Mouse (Mus musculus): ENCODE results near the gene Ripor2. TPM values are rescaled to one million over a fixed set of nuclear protein-coding genes. Genes with fewer than 3 reads are reported as not detected.
"Not testable (repeated sequence)": the region's sequence is repeated elsewhere in the genome, so short reads cannot be mapped to it uniquely, and the experiment has no call there.

Ripor2 gene
- polyA plus RNA-seq, 1 experiment from 2014 or later: 6.5 TPM

- Histone ChIP-seq H3K36me3 (ENCODE audit: control insufficient read depth, insufficient read depth, low read length) (peaks cover 51% of the 10 kb centered on the region), H3K4me1 (ENCODE audit: control insufficient read depth, insufficient read depth, low read length) (peaks cover 7% of the 10 kb centered on the region; the same call in 1 of the 2 replicates), H3K27me3 (replicated peaks; ENCODE audit: control insufficient read depth, insufficient read depth, low read length) (no peaks in the 10 kb centered on the region), H3K27ac (replicated peaks; ENCODE audit: low read depth, low read length) (no peak overlapping the region), H3K9ac (ENCODE audit: low read depth, low read length) (no peak overlapping the region), H3K9me3 (ENCODE audit: control insufficient read depth, low read length) (no peaks in the 10 kb centered on the region), H3K4me3 (ENCODE audit: low read depth, low read length) (no peak overlapping the region), H3K4me2 (ENCODE audit: low read depth, low read length) (no peak overlapping the region)
- ATAC-seq (ENCODE audit: low read depth) (no peak), DNase-seq (ENCODE audit: low spot score) (no peak)
- 95% methylated on average over 3 of the region's 3 CpGs for WGBS
These were observed 174.8 kb downstream of the Ripor2 start for GRCm38 (mm10) chr13:24756756-24757155.

DNA sequence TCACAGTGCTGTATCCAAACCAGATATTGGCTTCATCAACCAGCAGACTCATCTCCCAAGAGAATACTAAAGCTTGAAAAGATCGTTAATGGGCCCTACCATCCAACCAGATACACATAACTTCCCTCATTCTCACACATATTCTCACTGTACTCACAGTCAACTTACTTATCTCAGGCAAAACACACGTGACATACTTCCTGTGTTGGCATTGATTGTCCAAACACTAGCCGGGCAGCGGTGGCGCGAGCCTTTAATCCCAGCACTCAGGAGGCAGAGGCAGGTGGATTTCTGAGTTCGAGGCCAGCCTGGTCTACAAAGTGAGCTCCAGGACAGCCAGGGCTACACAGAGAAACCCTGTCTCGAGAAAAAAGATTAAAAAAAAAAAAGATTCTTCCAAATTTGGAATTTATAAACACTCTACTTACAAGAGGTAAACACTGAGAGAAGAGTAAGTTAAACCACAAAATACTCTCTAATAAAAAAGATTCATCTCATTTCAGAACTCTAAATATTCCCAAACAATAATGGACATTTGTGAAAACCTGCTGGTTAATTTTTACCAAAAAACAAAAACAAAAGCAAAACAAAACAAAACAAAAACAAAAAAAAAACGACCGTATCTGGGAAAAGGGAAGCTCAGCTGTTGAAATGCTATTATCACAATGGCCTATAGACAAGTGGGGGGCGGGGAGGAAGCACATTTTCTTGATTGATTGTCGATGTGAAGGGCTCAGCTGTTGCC, 176.0 kb downstream of the Ripor2 start:
- Histone ChIP-seq H3K4me1 (ENCODE audit: control insufficient read depth, insufficient read depth, low read length) (peaks cover 7% of the 10 kb centered on the region; the same call in 1 of the 2 replicates), H3K27me3 (replicated peaks; ENCODE audit: control insufficient read depth, insufficient read depth, low read length) (no peaks in the 10 kb centered on the region), H3K36me3 (ENCODE audit: control insufficient read depth, insufficient read depth, low read length) (peaks cover 42% of the 10 kb centered on the region), H3K9ac (ENCODE audit: low read depth, low read length) (no peak overlapping the region), H3K9me3 (ENCODE audit: control insufficient read depth, low read length) (no peaks in the 10 kb centered on the region), H3K4me3 (ENCODE audit: low read depth, low read length) (no peak overlapping the region), H3K4me2 (ENCODE audit: low read depth, low read length) (no peak overlapping the region), H3K27ac (replicated peaks; ENCODE audit: low read depth, low read length) (no peak overlapping the region)
- ATAC-seq (ENCODE audit: low read depth): no peak
- 88% methylated on average over 12 of the region's 12 CpGs for WGBS
- no peak for DNase-seq (ENCODE audit: low spot score)

- H3K9me3 ChIP-seq (ENCODE audit: control insufficient read depth, low read length): no peaks in the 10 kb centered on the region
- no peak overlapping the region for H3K4me2 ChIP-seq (ENCODE audit: low read depth, low read length)
- H3K27ac ChIP-seq (replicated peaks; ENCODE audit: low read depth, low read length): no peak overlapping the region
- ATAC-seq (ENCODE audit: low read depth): no peak
- no peak overlapping the region for H3K4me3 ChIP-seq (ENCODE audit: low read depth, low read length)
- H3K27me3 ChIP-seq (replicated peaks; ENCODE audit: control insufficient read depth, insufficient read depth, low read length): no peaks in the 10 kb centered on the region
- no peak for DNase-seq (ENCODE audit: low spot score)
- H3K4me1 ChIP-seq (ENCODE audit: control insufficient read depth, insufficient read depth, low read length): peaks cover 7% of the 10 kb centered on the region; the same call in 1 of the 2 replicates
- 91% methylated on average over 10 of the region's 10 CpGs for WGBS
- peaks cover 33% of the 10 kb centered on the region for H3K36me3 ChIP-seq (ENCODE audit: control insufficient read depth, insufficient read depth, low read length)
- H3K9ac ChIP-seq (ENCODE audit: low read depth, low read length): no peak overlapping the region
These were observed 177.5 kb downstream of the Ripor2 start for GRCm38 (mm10) chr13:24759451-24759850.

- DNase-seq (ENCODE audit: low spot score) (no peak), ATAC-seq (ENCODE audit: low read depth) (no peak)
- H3K4me1 ChIP-seq (ENCODE audit: control insufficient read depth, insufficient read depth, low read length): peaks cover 7% of the 10 kb centered on the region; the same call in 1 of the 2 replicates
- H3K4me2 ChIP-seq (ENCODE audit: low read depth, low read length): peak overlapping the region; percentile 62
- H3K4me3 ChIP-seq (ENCODE audit: low read depth, low read length): peak overlapping the region; percentile 97
- no peaks in the 10 kb centered on the region for H3K27me3 ChIP-seq (replicated peaks; ENCODE audit: control insufficient read depth, insufficient read depth, low read length)
- peak overlapping the region; percentile 86 for H3K9ac ChIP-seq (ENCODE audit: low read depth, low read length)
- 54% methylated on average over 5 of the region's 5 CpGs for WGBS
- H3K27ac ChIP-seq (replicated peaks; ENCODE audit: low read depth, low read length): no peak overlapping the region
- no peaks in the 10 kb centered on the region for H3K9me3 ChIP-seq (ENCODE audit: control insufficient read depth, low read length)
- H3K36me3 ChIP-seq (ENCODE audit: control insufficient read depth, insufficient read depth, low read length): peaks cover 23% of the 10 kb centered on the region
These were observed 178.4 kb downstream of the Ripor2 start for GRCm38 (mm10) chr13:24760351-24760870.

- H3K4me1 ChIP-seq (ENCODE audit: control insufficient read depth, insufficient read depth, low read length): peaks cover 7% of the 10 kb centered on the region; the same call in 1 of the 2 replicates
- H3K4me3 ChIP-seq (ENCODE audit: low read depth, low read length): peak overlapping the region; percentile 97
- H3K27me3 ChIP-seq (replicated peaks; ENCODE audit: control insufficient read depth, insufficient read depth, low read length): no peaks in the 10 kb centered on the region
- 6% methylated on average over 10 of the region's 10 CpGs for WGBS
- peak overlapping the region; percentile 62 for H3K4me2 ChIP-seq (ENCODE audit: low read depth, low read length)
- no peaks in the 10 kb centered on the region for H3K9me3 ChIP-seq (ENCODE audit: control insufficient read depth, low read length)
- peak overlapping the region; percentile 86 for H3K9ac ChIP-seq (ENCODE audit: low read depth, low read length)
- DNase-seq (ENCODE audit: low spot score): no peak
- H3K36me3 ChIP-seq (ENCODE audit: control insufficient read depth, insufficient read depth, low read length): peaks cover 19% of the 10 kb centered on the region
- ATAC-seq (ENCODE audit: low read depth): no peak
- peak overlapping the region; percentile 93 for H3K27ac ChIP-seq (replicated peaks; ENCODE audit: low read depth, low read length)
These were observed 179.1 kb downstream of the Ripor2 start for GRCm38 (mm10) chr13:24761083-24761402.

GRCm38 (mm10) chr13:24761403-24762227, 179.6 kb downstream of the Ripor2 start, which contains the start of gene Gmnn:
Gene Gmnn (minus strand): TSS chr13:24761923.
- under 1% methylated on average over 48 of the region's 79 CpGs for WGBS
- Histone ChIP-seq H3K36me3 (ENCODE audit: control insufficient read depth, insufficient read depth, low read length) (peaks cover 13% of the 10 kb centered on the region), H3K9ac (ENCODE audit: low read depth, low read length) (peak within 1 kb of the TSS; percentile 86)

GRCm38 (mm10) chr13:24762254-24762653, 180.3 kb downstream of the Ripor2 start:
- peaks cover 7% of the 10 kb centered on the region; the same call in 1 of the 2 replicates for H3K4me1 ChIP-seq (ENCODE audit: control insufficient read depth, insufficient read depth, low read length)
- H3K36me3 ChIP-seq (ENCODE audit: control insufficient read depth, insufficient read depth, low read length): 0 out of 2 replicates have a peak, but pooled peaks cover 7% of the 10 kb centered on the region
- no peaks in the 10 kb centered on the region for H3K9me3 ChIP-seq (ENCODE audit: control insufficient read depth, low read length)
- WGBS: 36% methylated on average over 4 of the region's 4 CpGs
- DNase-seq (ENCODE audit: low spot score): no peak
- H3K4me2 ChIP-seq (ENCODE audit: low read depth, low read length): peak overlapping the region; percentile 62
- no peak for ATAC-seq (ENCODE audit: low read depth)
- H3K4me3 ChIP-seq (ENCODE audit: low read depth, low read length): peak overlapping the region; percentile 97
- peak overlapping the region; percentile 86 for H3K9ac ChIP-seq (ENCODE audit: low read depth, low read length)
- H3K27ac ChIP-seq (replicated peaks; ENCODE audit: low read depth, low read length): 0 out of 2 replicates have a peak overlapping the region, but pooled peaks have one; percentile 93
- H3K27me3 ChIP-seq (replicated peaks; ENCODE audit: control insufficient read depth, insufficient read depth, low read length): no peaks in the 10 kb centered on the region

More at GRCm38 (mm10) chr13:24761403-24762227, 179.6 kb downstream of the Ripor2 start, which contains the start of gene Gmnn:
- H3K4me1 ChIP-seq (ENCODE audit: control insufficient read depth, insufficient read depth, low read length): peaks cover 7% of the 10 kb centered on the region; the same call in 1 of the 2 replicates
- H3K27ac ChIP-seq (replicated peaks; ENCODE audit: low read depth, low read length): peak within 1 kb of the TSS; percentile 93
- H3K27me3 ChIP-seq (replicated peaks; ENCODE audit: control insufficient read depth, insufficient read depth, low read length): no peaks in the 10 kb centered on the region
- peak within 1 kb of the TSS; percentile 62 for H3K4me2 ChIP-seq (ENCODE audit: low read depth, low read length)
- H3K9me3 ChIP-seq (ENCODE audit: control insufficient read depth, low read length): no peaks in the 10 kb centered on the region
- DNase-seq (ENCODE audit: low spot score) (peak; percentile 95), ATAC-seq (ENCODE audit: low read depth) (peak; percentile 98)
- peak within 1 kb of the TSS; percentile 97 for H3K4me3 ChIP-seq (ENCODE audit: low read depth, low read length)

DNA sequence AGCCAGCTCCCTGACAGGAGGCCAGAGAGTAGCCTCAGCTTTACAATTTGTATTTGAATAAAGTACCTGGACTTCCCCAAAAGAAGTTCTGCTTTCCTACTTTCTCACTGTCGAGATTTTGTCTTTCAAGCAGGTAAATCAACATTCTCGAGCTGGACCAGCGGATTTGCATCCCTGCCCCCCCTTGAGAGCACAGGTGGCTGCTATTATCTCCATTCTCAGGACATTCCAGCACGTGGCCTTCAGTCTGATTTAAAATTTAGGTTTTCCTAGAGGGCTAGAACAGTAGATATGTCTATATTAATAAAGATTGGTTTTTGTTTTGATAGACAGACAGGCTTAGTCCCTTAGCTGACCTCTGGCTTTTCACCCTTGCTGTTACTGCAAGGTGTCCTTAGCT, 185.8 kb downstream of the Ripor2 start:
- H3K27ac ChIP-seq (replicated peaks; ENCODE audit: low read depth, low read length); H3K9ac ChIP-seq (ENCODE audit: low read depth, low read length); H3K4me1 ChIP-seq (ENCODE audit: control insufficient read depth, insufficient read depth, low read length); H3K4me2 ChIP-seq (ENCODE audit: low read depth, low read length); H3K27me3 ChIP-seq (replicated peaks; ENCODE audit: control insufficient read depth, insufficient read depth, low read length); H3K36me3 ChIP-seq (ENCODE audit: control insufficient read depth, insufficient read depth, low read length); H3K4me3 ChIP-seq (ENCODE audit: low read depth, low read length); ATAC-seq (ENCODE audit: low read depth); DNase-seq (ENCODE audit: low spot score); H3K9me3 ChIP-seq (ENCODE audit: control insufficient read depth, low read length): not testable (repeated sequence)
- WGBS: 50% methylated on average over 4 of the region's 4 CpGs
